Mouse (Mus musculus) liver, embryonic 14.5 days (tissue): ENCODE measurements at regions not wholly inside any gene's neighbourhood (a gene's known extent, or its start where the extent isn't known, plus 50 kb on each side); places are given as distances from the start of the nearest gene placed in this dataset.

Experiments
- ATAC-seq: fragments of 200-750 bp; cut with Nextera tagmentation; 2 replicates; pipeline ENCODE4 v1.8.0; 2017; ENCODE audit warnings: moderate number of reproducible peaks, mild to moderate bottlenecking, moderate library complexity; ENCODE audit not compliant: insufficient read depth
- DNase-seq, 3 experiments: peaks; one replicate each; pipeline ENCODE4 v3.0.0-alpha.2; 2012 to 2013; ENCODE audit warnings: low read depth in 3 of 3, low spot score in 3 of 3
- H3K27ac ChIP-seq: fragments of 300-500 bp; sonication (generic); 2 replicates; pipeline ENCODE4 v1.5.1; 2014; ENCODE audit warnings: moderate library complexity, mild to moderate bottlenecking, control low read depth, inconsistent platforms
- H3K27me3 ChIP-seq: fragments of 300-500 bp; sonication (generic); 2 replicates; pipeline ENCODE4 v1.6.1; 2014; ENCODE audit warnings: mild to moderate bottlenecking, low read length, moderate library complexity; ENCODE audit not compliant: control insufficient read depth, insufficient read depth
- H3K36me3 ChIP-seq: fragments of 300-500 bp; sonication (generic); replicated peaks from 2 replicates; pipeline ENCODE4 v1.6.1; 2014; ENCODE audit warnings: low read depth; ENCODE audit not compliant: control insufficient read depth, insufficient read depth
- H3K4me1 ChIP-seq, 2 experiments: fragments of 200-500 bp in 1 of 2; fragments of 300-500 bp in 1 of 2; sonication (generic) in 1 of 2; replicated peaks; 2 replicates each; pipeline ENCODE4 v1.6.1; 2012 to 2014; ENCODE audit warnings: antibody characterized with exemption in 1 of 2, inconsistent platforms in 1 of 2, low read length in 1 of 2; ENCODE audit not compliant: control insufficient read depth in 2 of 2, insufficient read depth in 2 of 2
- H3K4me2 ChIP-seq: fragments of 300-500 bp; sonication (generic); 2 replicates; pipeline ENCODE4 v1.6.1; 2014; ENCODE audit warnings: low read depth, mild to moderate bottlenecking, control low read depth, moderate library complexity
- H3K4me3 ChIP-seq, 2 experiments: fragments of 200-500 bp in 1 of 2; fragments of 300-500 bp in 1 of 2; sonication (generic) in 1 of 2; 2 replicates each; pipeline ENCODE4 v1.5.1; 2012 to 2014; ENCODE audit warnings: low read depth in 2 of 2, low read length in 2 of 2, mild to moderate bottlenecking in 2 of 2, control low read depth in 1 of 2, inconsistent platforms in 1 of 2, moderate library complexity in 1 of 2; ENCODE audit not compliant: insufficient read depth in 1 of 2
- H3K9ac ChIP-seq: fragments of 300-500 bp; sonication (generic); replicated peaks from 2 replicates; pipeline ENCODE4 v1.6.1; 2014; ENCODE audit warnings: mild to moderate bottlenecking, control low read depth, moderate library complexity
- H3K9me3 ChIP-seq: fragments of 300-500 bp; sonication (generic); 2 replicates; pipeline ENCODE4 v1.6.1; 2016; ENCODE audit warnings: low read length, mixed read lengths; ENCODE audit not compliant: control insufficient read depth
- CTCF ChIP-seq: IDR thresholded peaks from 2 replicates; pipeline ENCODE4 v1.5.1; 2016; ENCODE audit warnings: antibody characterized with exemption, low read depth, control low read depth
- EP300 ChIP-seq: IDR thresholded peaks from 2 replicates; pipeline ENCODE4 v1.6.1; 2016; ENCODE audit warnings: antibody characterized with exemption, low read depth
- WGBS: fragments of 180-500 bp; shearing (Covaris S2); extraction: QIAGEN DNeasy Blood & Tissue Kit; methylation state at CpG from one replicate; pipeline ENCODE4 v1.1.7; 2014; ENCODE audit not compliant: insufficient replicate concordance; 5-methylcytosine and 5-hydroxymethylcytosine counted together

DNA sequence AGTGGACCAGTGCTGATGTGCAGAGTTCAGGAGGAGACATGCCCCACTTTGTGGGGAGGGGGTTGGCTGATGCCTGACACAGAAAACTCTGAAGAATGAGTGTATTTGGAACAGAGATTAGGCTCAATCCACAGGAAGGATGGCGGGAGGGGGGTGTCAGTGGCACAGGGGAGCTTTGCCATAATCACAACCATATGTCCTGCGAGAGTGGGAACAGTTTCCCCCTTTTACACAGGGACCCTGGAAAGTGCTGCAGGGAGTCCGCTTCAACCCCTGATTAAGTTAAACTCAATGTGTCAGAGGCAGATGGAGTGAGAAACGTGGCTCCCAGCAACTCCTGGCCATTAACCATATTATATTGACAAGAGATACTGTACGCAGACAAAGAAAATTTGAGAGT is 168.9 kb upstream of the Cops8 start:
- no peak for ATAC-seq
- TF ChIP-seq EP300 (no peak), CTCF (no peak)
- no peaks in the 10 kb centered on the region for H3K27me3 ChIP-seq
- H3K4me3 ChIP-seq, result no peak overlapping the region
- no peak for DNase-seq
- no peak overlapping the region for H3K27ac ChIP-seq
- no peaks in the 10 kb centered on the region for H3K36me3 ChIP-seq
- no peaks in the 10 kb centered on the region for H3K9me3 ChIP-seq
- H3K4me1 ChIP-seq, result no peaks in the 10 kb centered on the region
- no peak overlapping the region for H3K4me2 ChIP-seq
- WGBS, result 52% methylated on average over 5 of the region's 5 CpGs
- H3K9ac ChIP-seq, result no peak overlapping the region

DNA sequence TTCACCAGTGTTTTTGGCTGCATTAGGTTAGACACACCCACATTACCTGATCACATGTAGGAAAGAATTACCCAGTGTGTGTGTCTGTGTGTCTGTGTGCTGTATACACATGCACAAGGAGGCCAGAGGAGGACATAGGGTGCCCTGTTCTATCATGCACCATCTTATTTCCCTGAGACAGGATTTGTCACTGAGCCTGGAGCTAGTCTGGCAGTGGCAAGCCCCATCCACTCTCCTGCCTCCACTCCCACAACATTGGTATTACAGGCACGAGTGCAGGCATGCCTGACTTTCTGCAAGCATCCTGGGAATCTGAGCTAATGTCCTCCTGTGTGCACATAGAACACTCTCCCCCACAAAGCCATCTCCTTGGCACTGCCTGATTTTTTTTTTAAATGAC is 162.1 kb upstream of the Cops8 start:
- no peak overlapping the region for H3K4me3 ChIP-seq
- TF ChIP-seq CTCF, result no peak
- no peak for TF ChIP-seq EP300
- H3K27me3 ChIP-seq, result no peaks in the 10 kb centered on the region
- no peaks in the 10 kb centered on the region for H3K9me3 ChIP-seq
- ATAC-seq, result no peak
- no peak overlapping the region for H3K9ac ChIP-seq
- H3K36me3 ChIP-seq, result no peaks in the 10 kb centered on the region
- DNase-seq, result no peak
- no peak overlapping the region for H3K27ac ChIP-seq
- H3K4me2 ChIP-seq, result no peak overlapping the region
- no peaks in the 10 kb centered on the region for H3K4me1 ChIP-seq
- 22% methylated on average over 1 of the region's 1 CpGs for WGBS

DNA sequence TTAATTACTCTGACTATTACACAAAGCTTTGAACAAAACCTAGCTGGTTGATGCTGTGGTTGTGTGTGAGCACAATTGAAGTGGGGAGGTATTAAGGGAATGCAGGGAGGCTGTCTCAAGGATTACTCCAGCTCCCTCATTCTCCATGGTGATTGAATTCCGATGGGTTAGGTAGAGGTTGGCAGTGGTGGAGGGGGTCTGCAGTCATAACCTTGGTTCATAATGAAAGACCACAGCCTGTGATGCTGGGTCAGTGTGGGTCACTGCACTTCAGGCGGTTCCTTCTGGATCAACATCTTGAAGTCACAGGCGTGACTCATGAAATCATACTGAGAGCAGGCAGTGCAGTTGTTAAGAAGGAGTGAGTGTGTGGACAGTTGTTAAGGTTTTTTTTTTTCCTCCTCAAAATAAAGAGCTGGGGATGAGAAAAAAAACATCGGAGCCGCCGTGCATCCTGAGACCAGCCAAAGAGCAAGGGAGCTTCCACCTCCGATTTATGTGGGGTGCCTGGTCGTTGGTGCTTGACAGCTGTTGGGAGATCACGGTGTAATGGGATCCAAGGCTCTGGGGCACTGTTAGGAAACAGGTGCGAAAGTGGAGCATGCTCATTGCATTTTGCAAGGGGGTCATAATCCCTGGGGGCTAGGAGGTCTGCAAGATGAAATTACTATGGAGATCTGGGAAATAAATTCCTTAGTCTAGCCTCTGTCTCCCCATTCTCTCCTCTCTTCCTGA is 161.5 kb upstream of the Cops8 start:
- Histone ChIP-seq H3K9ac (no peak overlapping the region), H3K4me1 (no peaks in the 10 kb centered on the region), H3K36me3 (no peaks in the 10 kb centered on the region), H3K4me2 (no peak overlapping the region), H3K27ac (no peak overlapping the region), H3K27me3 (no peaks in the 10 kb centered on the region), H3K9me3 (no peaks in the 10 kb centered on the region), H3K4me3 (no peak overlapping the region)
- ATAC-seq (no peak), DNase-seq (no peak)
- no peak for TF ChIP-seq CTCF
- no peak for TF ChIP-seq EP300
- 51% methylated on average over 10 of the region's 10 CpGs for WGBS

DNA sequence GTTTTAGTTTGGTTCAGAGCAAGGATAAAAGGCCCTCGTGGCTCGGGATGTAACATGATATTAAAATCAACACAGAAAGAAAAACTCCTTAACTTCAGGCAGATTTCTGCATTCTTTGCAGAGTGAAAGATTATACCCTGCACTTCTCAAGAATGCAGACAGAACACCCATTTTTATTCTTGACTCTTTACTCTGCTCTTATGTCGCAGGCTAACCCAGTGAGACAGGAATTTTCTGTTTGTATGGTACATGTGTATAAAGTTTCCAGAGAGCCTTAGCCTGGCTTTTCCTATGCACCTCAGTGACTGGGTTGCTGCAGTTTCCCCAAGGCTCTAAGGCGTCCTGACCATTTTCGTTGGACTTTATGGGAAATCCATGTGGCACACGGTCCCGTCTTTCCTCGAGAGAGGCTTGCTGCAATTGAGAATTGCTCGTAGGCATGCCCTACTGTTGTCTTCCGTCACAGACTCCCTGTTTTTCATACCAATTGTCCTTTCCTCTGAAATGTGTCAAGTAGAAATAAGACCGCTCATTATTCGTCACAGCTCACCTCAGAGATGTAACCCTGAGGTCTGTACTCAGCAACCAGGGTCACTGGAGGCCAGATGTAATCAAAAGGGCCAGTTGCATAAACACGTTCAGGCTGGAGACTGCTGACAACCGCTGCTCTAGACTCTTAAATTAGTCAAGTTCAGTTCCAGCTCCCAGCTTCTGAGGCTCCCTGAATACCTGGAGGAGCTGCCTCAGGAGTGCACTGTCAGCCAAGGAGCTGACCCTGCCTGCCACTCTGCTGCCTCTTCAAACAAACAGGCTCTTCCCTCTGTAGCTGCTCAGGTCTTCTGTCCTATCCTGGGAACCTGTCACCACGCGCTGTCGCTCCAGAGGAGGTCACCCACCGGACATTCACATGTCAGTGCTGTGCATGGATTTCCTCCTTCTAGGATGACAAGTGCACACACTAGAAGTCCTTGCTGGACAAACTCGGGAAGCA is 160.2 kb upstream of the Cops8 start:
- no peak overlapping the region for H3K27ac ChIP-seq
- no peak overlapping the region for H3K4me2 ChIP-seq
- H3K27me3 ChIP-seq, result no peaks in the 10 kb centered on the region
- TF ChIP-seq CTCF (no peak), EP300 (no peak)
- WGBS, result 57% methylated on average over 19 of the region's 19 CpGs
- H3K9me3 ChIP-seq, result no peaks in the 10 kb centered on the region
- ATAC-seq (no peak), DNase-seq (no peak)
- H3K36me3 ChIP-seq, result no peaks in the 10 kb centered on the region
- H3K4me1 ChIP-seq, result no peaks in the 10 kb centered on the region
- H3K4me3 ChIP-seq, result no peak overlapping the region
- no peak overlapping the region for H3K9ac ChIP-seq

DNA sequence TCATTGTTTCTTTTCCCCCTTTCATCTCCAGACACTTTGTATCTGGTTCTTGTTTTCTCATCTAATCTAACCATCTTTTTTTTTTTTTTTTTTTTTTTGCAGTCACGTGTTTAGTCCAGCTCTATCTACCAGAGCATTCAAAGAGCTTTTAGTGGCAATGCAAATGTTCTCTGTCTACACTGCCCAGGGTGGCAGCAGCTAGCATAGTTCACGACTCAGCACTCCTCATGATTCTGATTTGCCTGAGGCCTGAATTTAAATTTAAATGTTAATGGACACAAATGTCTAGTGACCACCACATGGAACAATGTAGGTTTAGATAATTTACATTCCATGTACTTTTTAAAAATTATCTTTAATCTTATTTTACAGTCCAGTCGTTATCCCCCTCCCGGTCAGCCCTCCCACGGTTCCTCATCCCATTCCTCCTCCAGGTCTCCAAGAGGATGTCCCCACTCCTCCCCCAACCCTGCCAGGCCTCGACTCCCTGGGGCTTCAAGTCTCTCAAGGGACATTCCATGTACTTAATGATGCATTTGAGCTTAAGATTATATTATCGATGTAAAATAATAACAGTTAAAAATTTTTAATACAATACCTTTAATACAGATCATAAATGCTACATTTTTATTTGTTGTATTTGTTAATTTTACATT is 153.1 kb upstream of the Cops8 start:
- ATAC-seq (no peak), DNase-seq (no peak)
- Histone ChIP-seq H3K4me2 (no peak overlapping the region), H3K27ac (no peak overlapping the region), H3K9ac (no peak overlapping the region), H3K4me1 (peaks cover 0 to 2% of the 10 kb centered on the region in 2 experiments; a peak in 1 of 4 replicates), H3K4me3 (no peak overlapping the region), H3K9me3 (no peaks in the 10 kb centered on the region), H3K27me3 (no peaks in the 10 kb centered on the region), H3K36me3 (no peaks in the 10 kb centered on the region)
- WGBS, result 49% methylated on average over 7 of the region's 7 CpGs
- no peak for TF ChIP-seq CTCF
- no peak for TF ChIP-seq EP300
